Comparison of ENCODE assay signal across 15 mouse cellular contexts in genomic region chr19:12460282-12461249, GRCm38 (mm10). TPM values are rescaled to one million over a fixed set of nuclear protein-coding genes. Genes with fewer than 3 reads are reported as not detected.
DNase-seq lines count a peak whose midpoint lies in the region; ATAC-seq and TF ChIP-seq lines count a peak whose summit lies in the region.
"Had no signal": no experiment of that assay in that cellular context is flagged by ENCODE, and none has a peak within 500 bp of the region (broad histone marks: within the 10 kb centered on the region; RNA-seq: fewer than 3 reads in every experiment).

TSS of gene Mpeg1 (plus strand) at chr19:12460779.

- peak; percentile 62 for DNase-seq in heart, adult 11 months
- no peak for DNase-seq in heart, postnatal 4 days
- peak; percentile 35 to 44 for DNase-seq in B cell, adult 2 months
- no peak for DNase-seq in adrenal gland, postnatal 4 days (ENCODE audit: low spot score in 2 of 2)
- DNase-seq in cerebellum, postnatal 25 days = no peak
- no peak for DNase-seq in forebrain, postnatal 0 days
- DNase-seq: cerebellum, adult 18-20 months; heart, adult 18-20 months; kidney, adult 9 months; lung, embryonic 14.5 days had no signal

- WGBS in intestine, embryonic 16.5 days = 70% methylated on average over 11 of the region's 11 CpGs
- WGBS in forebrain, postnatal 0 days = 81% methylated on average over 11 of the region's 11 CpGs

- H3K27ac ChIP-seq in intestine, embryonic 16.5 days (ENCODE audit: low read length) = no peak within 1 kb of the TSS
- H3K27ac ChIP-seq in forebrain, postnatal 0 days (ENCODE audit: low read depth, low read length) = no peak within 1 kb of the TSS
- H3K27ac ChIP-seq: embryonic facial prominence, embryonic 12.5 days; forebrain, embryonic 15.5 days; midbrain, embryonic 15.5 days had no signal

- no peak within 1 kb of the TSS for H3K4me3 ChIP-seq in intestine, embryonic 16.5 days (ENCODE audit: low read length)
- no peak within 1 kb of the TSS for H3K4me3 ChIP-seq in forebrain, postnatal 0 days (ENCODE audit: low read depth, low read length)
- H3K4me3 ChIP-seq: embryonic facial prominence, embryonic 12.5 days; forebrain, embryonic 15.5 days; midbrain, embryonic 15.5 days had no signal

- no peaks in the 10 kb centered on the region for H3K9me3 ChIP-seq in intestine, embryonic 16.5 days (ENCODE audit: control insufficient read depth, low read length)
- H3K9me3 ChIP-seq in forebrain, postnatal 0 days (ENCODE audit: low read length) = no peaks in the 10 kb centered on the region
- H3K9me3 ChIP-seq: embryonic facial prominence, embryonic 12.5 days; forebrain, embryonic 15.5 days; midbrain, embryonic 15.5 days had no signal

- peaks cover 8% of the 10 kb centered on the region; the same call in 1 of the 2 replicates for H3K4me1 ChIP-seq in intestine, embryonic 16.5 days (ENCODE audit: control insufficient read depth, insufficient read depth, low read length)
- H3K4me1 ChIP-seq in forebrain, postnatal 0 days (ENCODE audit: insufficient read depth) = no peaks in the 10 kb centered on the region
- H3K4me1 ChIP-seq: embryonic facial prominence, embryonic 12.5 days; forebrain, embryonic 15.5 days; midbrain, embryonic 15.5 days had no signal

- no peaks in the 10 kb centered on the region for H3K27me3 ChIP-seq in intestine, embryonic 16.5 days (replicated peaks; ENCODE audit: control insufficient read depth, insufficient read depth, low read length)
- H3K27me3 ChIP-seq in forebrain, postnatal 0 days (ENCODE audit: insufficient read depth, low read length) = no peaks in the 10 kb centered on the region
- H3K27me3 ChIP-seq: embryonic facial prominence, embryonic 12.5 days; forebrain, embryonic 15.5 days; midbrain, embryonic 15.5 days had no signal

- no peak within 1 kb of the TSS for H3K9ac ChIP-seq in intestine, embryonic 16.5 days (ENCODE audit: low read depth, low read length)
- H3K9ac ChIP-seq in forebrain, postnatal 0 days = no peak within 1 kb of the TSS
- H3K9ac ChIP-seq: embryonic facial prominence, embryonic 12.5 days; forebrain, embryonic 15.5 days; lung, embryonic 14.5 days; midbrain, embryonic 15.5 days had no signal

- ATAC-seq in megakaryocyte, adult 5-6 weeks (ENCODE audit: poor library complexity, severe bottlenecking) = peak; percentile 34
- no peak for ATAC-seq in intestine, embryonic 16.5 days
- no peak for ATAC-seq in forebrain, postnatal 0 days
- ATAC-seq: forebrain, embryonic 15.5 days; midbrain, embryonic 15.5 days had no signal

- no peaks in the 10 kb centered on the region for H3K36me3 ChIP-seq in intestine, embryonic 16.5 days (ENCODE audit: control insufficient read depth, insufficient read depth, low read length)
- peaks cover 3% of the 10 kb centered on the region; the same call in 1 of the 2 replicates for H3K36me3 ChIP-seq in forebrain, postnatal 0 days (ENCODE audit: insufficient read depth)
- H3K36me3 ChIP-seq: embryonic facial prominence, embryonic 12.5 days; forebrain, embryonic 15.5 days; midbrain, embryonic 15.5 days had no signal

- TF ChIP-seq CTCF in forebrain, postnatal 0 days (IDR thresholded peaks at IDR 0.05; ENCODE audit: low read depth) = no peak

- H3K4me2 ChIP-seq in intestine, embryonic 16.5 days (ENCODE audit: low read depth, low read length) = no peak within 1 kb of the TSS
- no peak within 1 kb of the TSS for H3K4me2 ChIP-seq in forebrain, postnatal 0 days (ENCODE audit: low read depth)
- H3K4me2 ChIP-seq: embryonic facial prominence, embryonic 12.5 days; forebrain, embryonic 15.5 days; lung, embryonic 14.5 days; midbrain, embryonic 15.5 days had no signal

RNA-seq across cellular contexts. Expression of gene Mpeg1, which starts in this region (rescaled TPM):
- total RNA-seq in heart, postnatal 4 days (2021) = 1 to 10 TPM; 4.5 to 5.7 TPM
- 10 to 100 TPM; 22.3 to 23.5 TPM for total RNA-seq in adrenal gland, postnatal 4 days (2021)
- total RNA-seq in megakaryocyte, adult 5-6 weeks (2015) = 1,084 and 1,137 TPM in 2 replicates
- total RNA-seq in megakaryocyte, adult 5-6 weeks (2017) = 543 and 663 TPM in 2 replicates
- polyA plus RNA-seq in intestine, embryonic 16.5 days (2015; fragmentation: Nextera tagmentation; extraction: Ambion mirVana) = 0.97 and 1.0 TPM in 2 replicates
- 3.2 and 3.5 TPM in 2 replicates for total RNA-seq in forebrain, postnatal 0 days (2014; rRNA removed)
- polyA plus RNA-seq in forebrain, postnatal 0 days (2015; fragmentation: Nextera tagmentation; extraction: Ambion mirVana) = 0.63 and 1.1 TPM in 2 replicates

Comparison
In these comparisons a context has a peak if more than half of its experiments do, and no peak if none do; other contexts are left out.
1. RNA of gene Mpeg1 (total RNA-seq): 543 to 1,137 TPM in megakaryocyte, adult 5-6 weeks; 22.3 to 23.5 TPM in adrenal gland, postnatal 4 days, 4.5 to 5.7 TPM in heart, postnatal 4 days and 3.2 to 3.5 TPM in forebrain, postnatal 0 days; every median in the first group is over 10 times any median in the second.
2. DNase-seq: peak in heart, adult 11 months (single experiment) and B cell, adult 2 months (2 of 2); none in heart, postnatal 4 days (single experiment), adrenal gland, postnatal 4 days (0 of 2), cerebellum, postnatal 25 days (0 of 2) and forebrain, postnatal 0 days (single experiment).